Mouse (Mus musculus) brown adipose tissue, adult 24 weeks (tissue): ENCODE measurements around the gene P2ry10. TPM values are rescaled to one million over a fixed set of nuclear protein-coding genes. Genes with fewer than 3 reads are reported as not detected.
"Not testable (repeated sequence)": the region's sequence is repeated elsewhere in the genome, so short reads cannot be mapped to it uniquely, and the experiment has no call there.

ENCODE experiments used
- H3K27ac ChIP-seq: fragments of 200-500 bp; replicated peaks from 2 replicates; pipeline ENCODE4 v1.5.1; 2012; ENCODE audit warnings: low read depth, mild to moderate bottlenecking, low read length
- H3K4me1 ChIP-seq: fragments of 200-500 bp; 2 replicates; pipeline ENCODE4 v1.6.1; 2012; ENCODE audit warnings: low read length, mixed read lengths; ENCODE audit not compliant: control insufficient read depth, insufficient read depth, insufficient read length
- H3K4me3 ChIP-seq: fragments of 200-500 bp; 2 replicates; pipeline ENCODE4 v1.5.1; 2012; ENCODE audit warnings: low read depth, mild to moderate bottlenecking, low read length, moderate library complexity; ENCODE audit not compliant: insufficient read depth
- polyA plus RNA-seq: library from polyadenylated mRNA; stranded (reverse); fragments of >200 nt; gene quantifications from 2 replicates; pipeline ENCODE4 v1.2.4, GENCODE M21; 2012; ENCODE audit not compliant: missing spikeins, insufficient read depth, insufficient read length

P2ry10 gene
- not detected in 2 replicates for polyA plus RNA-seq

DNA sequence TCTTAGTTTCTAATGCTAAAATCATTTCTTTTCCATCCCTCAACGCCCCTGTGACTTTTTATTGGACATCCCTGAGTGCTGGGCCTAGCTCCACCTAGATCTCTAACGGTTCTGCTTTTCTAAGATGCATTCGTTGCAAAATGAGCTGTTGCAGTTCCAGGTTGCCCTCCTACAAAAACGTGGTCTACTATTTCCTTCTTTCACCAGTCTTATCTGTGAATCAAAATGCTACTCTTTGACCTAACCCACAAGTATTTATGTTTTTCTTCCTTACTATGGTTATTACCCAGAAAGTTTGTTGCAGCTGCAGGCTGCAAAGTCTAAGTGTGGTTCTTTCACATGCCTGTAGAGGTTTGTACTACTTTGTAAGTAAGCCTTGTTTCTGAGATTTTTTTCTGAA lies at the start of gene P2ry10:
Gene P2ry10, plus strand, starts transcription at position 316 of the 400 bp plus-strand sequence.
- Histone ChIP-seq H3K4me3 (no peak within 1 kb of the TSS), H3K4me1 (no peaks in the 10 kb centered on the region), H3K27ac (no peak within 1 kb of the TSS)

GRCm38 (mm10) chrX:107039146-107039545 lies 49.1 kb upstream of the P2ry10 start:
- H3K4me3 ChIP-seq = no peak overlapping the region
- no peaks in the 10 kb centered on the region for H3K4me1 ChIP-seq
- H3K27ac ChIP-seq = no peak overlapping the region

GRCm38 (mm10) chrX:107039635-107040034 lies 48.7 kb upstream of the P2ry10 start:
- no peaks in the 10 kb centered on the region for H3K4me1 ChIP-seq
- no peak overlapping the region for H3K4me3 ChIP-seq
- H3K27ac ChIP-seq = no peak overlapping the region

DNA sequence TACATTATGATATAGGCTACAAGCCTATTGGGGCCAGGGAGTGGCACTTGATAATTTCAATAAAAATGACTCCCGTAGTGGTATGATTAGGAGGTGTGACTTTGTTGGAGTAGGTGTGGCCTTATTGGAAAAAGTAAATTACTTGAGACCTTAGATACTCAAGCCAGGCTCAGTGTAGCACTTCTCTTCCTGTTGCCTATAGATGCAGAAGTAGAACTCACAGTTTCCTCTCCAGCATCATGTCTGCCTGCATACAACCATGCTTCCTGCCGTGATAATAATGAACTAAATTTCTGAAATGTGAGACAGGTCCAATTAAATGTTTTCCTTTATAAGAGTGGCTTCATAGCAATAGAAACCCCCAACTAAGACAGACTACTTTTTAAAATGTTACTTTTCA lies 45.9 kb upstream of the P2ry10 start:
- H3K27ac ChIP-seq = no peak overlapping the region

DNA sequence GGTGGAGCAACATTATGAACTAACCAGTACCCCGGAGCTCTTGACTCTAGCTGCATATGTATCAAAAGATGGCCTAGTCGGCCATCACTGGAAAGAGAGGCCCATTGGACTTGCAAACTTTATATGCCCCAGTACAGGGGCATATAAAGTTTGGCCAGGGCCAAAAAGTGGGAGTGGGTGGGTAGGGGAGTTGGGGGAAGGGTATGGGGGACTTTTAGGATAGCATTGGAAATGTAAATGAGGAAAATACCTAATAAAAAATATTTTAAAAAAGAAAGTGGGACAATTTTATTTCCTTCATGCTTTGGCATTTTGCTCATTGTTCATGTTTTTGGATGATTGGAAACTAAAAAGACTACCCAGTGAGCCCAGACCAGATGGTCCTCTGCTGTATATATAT lies 4.9 kb upstream of the P2ry10 start:
- H3K27ac ChIP-seq, H3K4me1 ChIP-seq, H3K4me3 ChIP-seq: not testable (repeated sequence)

More for the DNA sequence above, 45.9 kb upstream of the P2ry10 start:
- Histone ChIP-seq H3K4me3 (no peak overlapping the region), H3K4me1 (no peaks in the 10 kb centered on the region)

- Histone ChIP-seq H3K4me3 (no peak overlapping the region), H3K27ac (no peak overlapping the region), H3K4me1 (no peaks in the 10 kb centered on the region)
Measured at GRCm38 (mm10) chrX:107084320-107084719, 4.0 kb upstream of the P2ry10 start.

GRCm38 (mm10) chrX:107089131-107089530 lies 839 bp downstream of the P2ry10 start:
- H3K4me3 ChIP-seq = no peak overlapping the region
- no peaks in the 10 kb centered on the region for H3K4me1 ChIP-seq
- H3K27ac ChIP-seq = no peak overlapping the region

GRCm38 (mm10) chrX:107089930-107090329 lies 1.6 kb downstream of the P2ry10 start:
- Histone ChIP-seq H3K4me1 (no peaks in the 10 kb centered on the region), H3K27ac (no peak overlapping the region), H3K4me3 (no peak overlapping the region)

- no peaks in the 10 kb centered on the region for H3K4me1 ChIP-seq
- H3K4me3 ChIP-seq = no peak overlapping the region
- no peak overlapping the region for H3K27ac ChIP-seq
Measured at GRCm38 (mm10) chrX:107095633-107096032, 7.3 kb downstream of the P2ry10 start.

GRCm38 (mm10) chrX:107116333-107116732 lies 28.0 kb downstream of the P2ry10 start:
- Histone ChIP-seq H3K4me1 (no peaks in the 10 kb centered on the region), H3K4me3 (no peak overlapping the region), H3K27ac (no peak overlapping the region)

- Histone ChIP-seq H3K4me3 (no peak overlapping the region), H3K4me1 (no peaks in the 10 kb centered on the region), H3K27ac (no peak overlapping the region)
Measured at GRCm38 (mm10) chrX:107116987-107117386, 28.7 kb downstream of the P2ry10 start.

DNA sequence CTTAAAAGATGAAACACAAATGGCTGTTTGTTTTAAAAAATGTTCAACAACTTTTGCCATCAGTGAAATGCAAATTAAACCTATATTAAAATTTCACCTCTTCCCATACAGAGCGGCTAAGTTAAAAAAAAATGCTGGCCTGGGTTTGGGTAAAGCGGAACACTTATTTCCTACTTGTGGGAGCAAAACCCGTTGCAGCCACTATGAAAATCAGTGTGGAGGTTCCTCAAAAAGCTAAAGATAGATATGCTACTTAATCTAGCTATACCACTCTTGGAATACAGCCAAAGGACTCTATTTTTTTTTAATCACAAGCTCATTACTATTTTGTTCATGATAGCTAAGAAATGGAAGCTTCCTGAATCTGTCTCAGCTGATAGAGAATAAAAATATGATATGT lies 54.9 kb downstream of the P2ry10 start:
- Histone ChIP-seq H3K27ac (no peak overlapping the region), H3K4me3 (no peak overlapping the region), H3K4me1 (no peaks in the 10 kb centered on the region)

- H3K27ac ChIP-seq = no peak overlapping the region
- no peaks in the 10 kb centered on the region for H3K4me1 ChIP-seq
- no peak overlapping the region for H3K4me3 ChIP-seq
Measured at GRCm38 (mm10) chrX:107143930-107144329, 55.6 kb downstream of the P2ry10 start.

GRCm38 (mm10) chrX:107148681-107149080 lies 60.4 kb downstream of the P2ry10 start, which contains the start of gene P2ry10b:
P2ry10b (plus strand) TSS chrX:107148927.
- Histone ChIP-seq H3K4me1 (no peaks in the 10 kb centered on the region), H3K4me3 (no peak within 1 kb of the TSS), H3K27ac (no peak within 1 kb of the TSS)

GRCm38 (mm10) chrX:107149391-107149993 lies 61.2 kb downstream of the P2ry10 start:
- Histone ChIP-seq H3K4me1 (no peaks in the 10 kb centered on the region), H3K27ac (no peak overlapping the region), H3K4me3 (no peak overlapping the region)

DNA sequence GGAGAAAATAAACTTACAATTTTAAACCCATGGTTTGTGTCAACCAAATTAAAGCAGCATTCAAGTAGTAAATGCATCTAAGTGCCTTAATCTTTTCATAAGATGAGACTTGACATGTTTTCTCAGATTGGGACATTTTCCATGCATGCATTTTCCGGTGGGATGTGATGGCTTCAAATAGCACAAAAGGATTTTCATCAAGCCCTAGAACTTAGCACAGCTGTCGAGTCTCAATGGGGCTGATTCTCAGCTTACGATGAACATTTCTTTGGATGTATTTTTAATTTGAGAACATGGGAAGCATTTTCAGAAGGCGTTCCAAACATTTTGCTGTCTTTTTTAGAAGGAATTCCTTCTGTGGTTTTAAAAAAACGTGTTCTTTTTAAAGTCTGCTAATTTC lies 61.7 kb downstream of the P2ry10 start:
- no peaks in the 10 kb centered on the region for H3K4me1 ChIP-seq
- peak overlapping the region; percentile 46 for H3K4me3 ChIP-seq
- peak overlapping the region; percentile 48 for H3K27ac ChIP-seq
